Mouse (Mus musculus) lung, embryonic 15.5 days (tissue): Measurements from ENCODE around the gene G6pc3. TPM values are rescaled to one million over a fixed set of nuclear protein-coding genes. Genes with fewer than 3 reads are reported as not detected.
A peak's percentile ranks its signal among the peaks of the same experiment; 100 is the strongest.

Source experiments
- ATAC-seq: fragments of 200-750 bp; cut with Nextera tagmentation; 2 replicates; pipeline ENCODE4 v1.8.0; 2017; ENCODE audit warnings: moderate number of reproducible peaks, borderline replicate concordance; ENCODE audit not compliant: low FRiP score, low TSS enrichment; ENCODE audit errors: extremely low read depth
- H3K27ac ChIP-seq: fragments of 300-500 bp; sonication (generic); 2 replicates; pipeline ENCODE4 v1.5.1; 2015; ENCODE audit warnings: moderate library complexity, mild to moderate bottlenecking, inconsistent platforms
- H3K27me3 ChIP-seq: fragments of 300-500 bp; sonication (generic); 2 replicates; pipeline ENCODE4 v1.6.1; 2015; ENCODE audit warnings: inconsistent platforms
- H3K36me3 ChIP-seq: fragments of 300-500 bp; sonication (generic); 2 replicates; pipeline ENCODE4 v1.6.1; 2015; ENCODE audit warnings: inconsistent platforms
- H3K4me1 ChIP-seq: fragments of 300-500 bp; sonication (generic); 2 replicates; pipeline ENCODE4 v1.6.1; 2015; ENCODE audit warnings: inconsistent platforms
- H3K4me2 ChIP-seq: fragments of 300-500 bp; sonication (generic); 2 replicates; pipeline ENCODE4 v1.6.1; 2015; ENCODE audit warnings: inconsistent platforms, mild to moderate bottlenecking, moderate library complexity
- H3K4me3 ChIP-seq: fragments of 300-500 bp; sonication (generic); 2 replicates; pipeline ENCODE4 v1.5.1; 2015; ENCODE audit warnings: mild to moderate bottlenecking, inconsistent platforms
- H3K9ac ChIP-seq: fragments of 300-500 bp; sonication (generic); 2 replicates; pipeline ENCODE4 v1.6.1; 2015; ENCODE audit warnings: inconsistent platforms
- H3K9me3 ChIP-seq: fragments of 300-500 bp; sonication (generic); 2 replicates; pipeline ENCODE4 v1.6.1; 2016; ENCODE audit warnings: inconsistent platforms
- WGBS: fragments of 180-500 bp; shearing (Covaris S2); methylation state at CpG from one replicate; pipeline ENCODE4 v1.1.7; 2015; 5-methylcytosine and 5-hydroxymethylcytosine counted together
- microRNA-seq: library from miRNA; unstranded; fragments of <30 nt; microRNA quantifications from one replicate; pipeline ENCODE4, GENCODE M21; 2016
- polyA plus RNA-seq: library from polyadenylated mRNA; unstranded; fragments of >200 nt; fragmentation: Nextera tagmentation; extraction: Ambion mirVana; gene quantifications from 2 replicates; pipeline ENCODE4 v1.2.1, GENCODE M21; 2015

The G6pc3 gene
- polyA plus RNA-seq, 1 experiment from 2014 or later: 33.3 TPM

- H3K4me1 ChIP-seq: peaks cover 43% of the 10 kb centered on the region
- peak within 1 kb of the TSS; percentile 74 for H3K27ac ChIP-seq
- peak within 1 kb of the TSS; percentile 85 for H3K4me3 ChIP-seq
- no peaks in the 10 kb centered on the region for H3K9me3 ChIP-seq
- H3K27me3 ChIP-seq: no peaks in the 10 kb centered on the region
- ATAC-seq: peak; percentile 90
- H3K4me2 ChIP-seq: peak within 1 kb of the TSS; percentile 90
- no peaks in the 10 kb centered on the region for H3K36me3 ChIP-seq
- under 1% methylated on average over 46 of the region's 49 CpGs for WGBS
- H3K9ac ChIP-seq: peak within 1 kb of the TSS; percentile 82
Observed at GRCm38 (mm10) chr11:102230006-102230741, 40.8 kb downstream of the G6pc3 start, which contains the start of gene Hdac5. Gene Hdac5 (minus strand): TSS chr11:102230166.

- no peak for ATAC-seq
- Histone ChIP-seq H3K9me3 (no peaks in the 10 kb centered on the region), H3K27ac (no peak overlapping the region), H3K4me1 (no peaks in the 10 kb centered on the region), H3K4me2 (no peak overlapping the region), H3K27me3 (no peaks in the 10 kb centered on the region), H3K9ac (no peak overlapping the region), H3K36me3 (no peaks in the 10 kb centered on the region), H3K4me3 (no peak overlapping the region)
- WGBS: 44% methylated on average over 2 of the region's 2 CpGs
Observed at GRCm38 (mm10) chr11:102236022-102236421, 46.6 kb downstream of the G6pc3 start.

- no peaks in the 10 kb centered on the region for H3K36me3 ChIP-seq
- no peak overlapping the region for H3K27ac ChIP-seq
- no peak overlapping the region for H3K9ac ChIP-seq
- no peaks in the 10 kb centered on the region for H3K27me3 ChIP-seq
- no peak overlapping the region for H3K4me2 ChIP-seq
- 71% methylated on average over 6 of the region's 6 CpGs for WGBS
- peaks cover 12% of the 10 kb centered on the region for H3K4me1 ChIP-seq
- no peak for ATAC-seq
- H3K4me3 ChIP-seq: no peak overlapping the region
- no peaks in the 10 kb centered on the region for H3K9me3 ChIP-seq
Observed at GRCm38 (mm10) chr11:102240636-102241035, 51.2 kb downstream of the G6pc3 start.

- no peak overlapping the region for H3K27ac ChIP-seq
- H3K4me1 ChIP-seq: peaks cover 18% of the 10 kb centered on the region
- no peaks in the 10 kb centered on the region for H3K27me3 ChIP-seq
- ATAC-seq: no peak
- no peak overlapping the region for H3K4me2 ChIP-seq
- 71% methylated on average over 5 of the region's 5 CpGs for WGBS
- H3K9ac ChIP-seq: no peak overlapping the region
- no peak overlapping the region for H3K4me3 ChIP-seq
- no peaks in the 10 kb centered on the region for H3K9me3 ChIP-seq
- no peaks in the 10 kb centered on the region for H3K36me3 ChIP-seq
Observed at GRCm38 (mm10) chr11:102241246-102241645, 51.8 kb downstream of the G6pc3 start.

GRCm38 (mm10) chr11:102241874-102242273 lies 52.5 kb downstream of the G6pc3 start:
- Histone ChIP-seq H3K36me3 (no peaks in the 10 kb centered on the region), H3K27me3 (no peaks in the 10 kb centered on the region), H3K4me2 (no peak overlapping the region), H3K9me3 (no peaks in the 10 kb centered on the region), H3K27ac (no peak overlapping the region), H3K4me1 (peaks cover 20% of the 10 kb centered on the region), H3K9ac (no peak overlapping the region), H3K4me3 (no peak overlapping the region)
- ATAC-seq: no peak
- WGBS: 46% methylated on average over 5 of the region's 5 CpGs

Small RNA genes within 50 kb of the gene (microRNA-seq; reads per million reads assigned to microRNA genes)
- 2.8 reads per million, percentile 10 among the genes with 10 or more reads in this experiment for gene Mir8101

Other genes starting within 250 kb of the G6pc3 start
- gene Sost, start 222.6 kb upstream of the G6pc3 start, polyA plus RNA-seq: 0.44 and 0.52 TPM in 2 replicates
- gene Cfap97d1, start 205.3 kb upstream of the G6pc3 start, polyA plus RNA-seq: not detected in 2 replicates
- gene Dusp3, start 202.6 kb upstream of the G6pc3 start, polyA plus RNA-seq: 18.8 and 20.0 TPM in 2 replicates
- 3.8 and 3.9 TPM in 2 replicates for gene Mpp3, start 161.2 kb upstream of the G6pc3 start, polyA plus RNA-seq
- 0.59 and 0.63 TPM in 2 replicates for gene Cd300lg, start 148.1 kb upstream of the G6pc3 start, polyA plus RNA-seq
- 5.8 and 6.9 TPM in 2 replicates for gene Mpp2, start 101.1 kb upstream of the G6pc3 start, polyA plus RNA-seq
- gene Ppy, start 88.3 kb upstream of the G6pc3 start, polyA plus RNA-seq: not detected in 2 replicates
- gene Pyy, start 81.8 kb upstream of the G6pc3 start, polyA plus RNA-seq: not detected in 2 replicates
- gene Nags, start 44.1 kb upstream of the G6pc3 start, polyA plus RNA-seq: 0.46 and 0.67 TPM in 2 replicates
- 31.9 and 36.5 TPM in 2 replicates for gene Tmem101, start 33.2 kb upstream of the G6pc3 start, polyA plus RNA-seq
- gene Lsm12, start 4.3 kb upstream of the G6pc3 start, polyA plus RNA-seq: 112 and 136 TPM in 2 replicates
- gene Hdac5, start 40.5 kb downstream of the G6pc3 start, polyA plus RNA-seq: 71.3 and 76.7 TPM in 2 replicates
- 19.9 and 20.4 TPM in 2 replicates for gene BC030867, start 59.3 kb downstream of the G6pc3 start, polyA plus RNA-seq
- 0.09 and 0.10 TPM in 2 replicates for gene Asb16, start 79.1 kb downstream of the G6pc3 start, polyA plus RNA-seq
- 48.7 and 51.4 TPM in 2 replicates for gene Tmub2, start 95.3 kb downstream of the G6pc3 start, polyA plus RNA-seq
- 13.3 and 13.6 TPM in 2 replicates for gene Atxn7l3, start 107.0 kb downstream of the G6pc3 start, polyA plus RNA-seq
- 83.5 and 86.1 TPM in 2 replicates for gene Ubtf, start 130.1 kb downstream of the G6pc3 start, polyA plus RNA-seq
- 10.1 and 14.0 TPM in 2 replicates for gene Slc4a1, start 176.6 kb downstream of the G6pc3 start, polyA plus RNA-seq
- gene Rundc3a, start 203.8 kb downstream of the G6pc3 start, polyA plus RNA-seq: 1.6 and 2.0 TPM in 2 replicates
- 240 and 247 TPM in 2 replicates for gene Slc25a39, start 218.3 kb downstream of the G6pc3 start, polyA plus RNA-seq
- 168 and 174 TPM in 2 replicates for gene Grn, start 240.7 kb downstream of the G6pc3 start, polyA plus RNA-seq